Mouse (Mus musculus) adrenal gland, adult (tissue): ENCODE results near the gene Rfng.
"Not testable (repeated sequence)": the region's sequence is repeated elsewhere in the genome, so short reads cannot be mapped to it uniquely, and the experiment has no call there.

Experiments used
- DNase-seq, 2 experiments: peaks; one replicate each; pipeline ENCODE4 v3.0.0; 2022 to 2023; ENCODE audit warnings: low spot score in 1 of 2; ENCODE audit not compliant: inconsistent age in 2 of 2

The Rfng gene

DNA sequence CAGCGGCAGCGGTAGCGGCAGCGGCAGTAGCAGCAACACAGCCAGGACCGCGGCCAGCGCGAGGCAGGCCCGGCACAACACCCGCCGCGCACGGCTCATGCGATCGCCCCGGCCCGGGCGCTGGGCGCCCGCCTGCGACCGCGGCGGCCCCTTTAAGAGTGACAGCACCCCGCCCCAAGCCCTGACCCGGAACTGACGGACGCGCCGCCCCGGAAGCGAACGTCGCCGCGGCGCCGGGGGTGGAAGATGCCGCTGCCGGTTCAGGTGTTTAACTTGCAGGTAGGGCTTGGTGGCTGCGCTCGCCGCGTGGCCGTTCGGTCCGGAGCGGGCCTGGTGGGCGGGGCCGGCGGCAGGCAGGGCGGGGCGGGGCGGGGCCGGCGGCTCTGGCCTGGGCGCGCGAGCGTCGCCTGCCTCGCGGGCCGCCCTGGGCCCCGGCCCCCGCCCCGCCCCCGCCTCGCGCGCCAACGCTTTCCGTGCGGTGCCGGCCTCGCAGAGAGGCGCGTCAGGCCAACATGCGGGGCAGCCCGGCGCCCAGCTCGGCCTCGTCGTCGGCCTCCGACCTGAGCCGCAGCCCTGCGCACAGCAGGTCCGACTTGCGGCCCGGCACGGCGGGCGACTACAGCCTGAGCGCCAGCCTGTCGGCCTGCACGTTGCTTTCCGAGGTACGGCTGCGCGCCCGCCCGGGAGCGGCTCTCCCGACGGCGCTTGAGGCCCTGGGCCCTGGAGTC is at the start of gene Rfng, which contains the start of gene Gps1:
Gene Rfng, minus strand, starts transcription at position 144 of the 728 bp plus-strand sequence.
Gene Gps1, plus strand, starts transcription at position 209 of the 728 bp plus-strand sequence.
- DNase-seq, result peak; percentile 87 to 95

DNA sequence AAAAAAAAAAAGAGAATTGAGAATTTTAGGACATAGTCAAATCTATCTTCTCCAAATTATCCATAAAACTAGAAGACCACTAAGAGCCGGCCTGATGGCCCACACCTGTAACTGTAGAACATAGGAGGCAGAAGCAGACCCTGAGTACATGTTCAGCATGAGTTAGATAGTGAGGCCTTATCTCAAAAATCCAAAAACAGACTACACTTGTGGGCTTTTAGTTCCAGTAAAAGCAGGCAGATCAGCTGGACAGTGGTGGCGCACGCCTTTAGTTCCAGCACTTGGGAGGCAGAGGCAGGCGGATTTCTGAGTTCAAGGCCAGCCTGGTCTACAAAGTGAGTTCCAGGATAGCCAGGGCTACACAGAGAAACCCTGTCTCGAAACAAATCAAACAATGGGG is 49.0 kb upstream of the Rfng start:
- not testable (repeated sequence) for DNase-seq

- DNase-seq, result no peak
Observed at GRCm38 (mm10) chr11:120831659-120832440, 47.8 kb upstream of the Rfng start.

DNA sequence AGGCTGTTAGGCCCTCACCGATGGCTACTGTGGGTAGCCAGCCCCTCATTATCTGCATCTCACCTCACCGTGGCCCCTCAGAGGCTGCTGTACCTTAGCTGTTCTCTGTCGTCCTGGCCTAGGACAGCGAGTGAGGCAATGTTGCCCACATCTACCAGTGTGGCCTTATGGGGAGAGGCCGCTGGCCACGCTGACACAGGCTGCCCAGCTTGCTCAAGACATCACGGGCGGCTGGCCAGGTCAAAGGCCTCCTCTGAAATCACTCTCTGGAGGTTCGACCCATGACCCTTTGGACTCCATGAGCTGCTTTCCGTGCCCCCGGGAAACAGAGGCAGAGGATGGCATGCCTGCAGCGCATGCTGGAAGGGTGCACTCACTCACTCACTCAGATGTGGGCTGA is 46.7 kb upstream of the Rfng start:
- peak; percentile 17 to 75 for DNase-seq

- no peak for DNase-seq
Observed at GRCm38 (mm10) chr11:120829757-120830532, 45.9 kb upstream of the Rfng start.

DNA sequence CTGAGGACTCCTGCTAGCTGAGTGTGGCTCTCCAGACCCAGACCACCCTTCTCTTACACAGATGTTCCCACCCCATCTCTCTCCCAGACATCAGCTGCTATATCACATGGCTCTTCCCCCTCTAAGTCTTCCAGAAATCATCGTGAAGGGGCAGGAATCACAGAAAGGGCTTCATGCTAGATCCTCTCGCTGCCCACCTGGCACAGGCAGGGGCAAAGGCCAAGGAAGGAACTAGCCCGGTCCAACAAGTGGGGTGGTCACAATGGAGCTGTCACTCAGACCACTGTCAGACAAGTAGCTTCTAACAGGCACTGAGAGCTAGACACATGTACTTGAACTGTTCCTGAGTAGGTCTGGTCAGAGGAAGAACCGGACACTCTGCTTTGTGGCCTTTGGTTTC is 44.4 kb upstream of the Rfng start:
- DNase-seq, result no peak

DNA sequence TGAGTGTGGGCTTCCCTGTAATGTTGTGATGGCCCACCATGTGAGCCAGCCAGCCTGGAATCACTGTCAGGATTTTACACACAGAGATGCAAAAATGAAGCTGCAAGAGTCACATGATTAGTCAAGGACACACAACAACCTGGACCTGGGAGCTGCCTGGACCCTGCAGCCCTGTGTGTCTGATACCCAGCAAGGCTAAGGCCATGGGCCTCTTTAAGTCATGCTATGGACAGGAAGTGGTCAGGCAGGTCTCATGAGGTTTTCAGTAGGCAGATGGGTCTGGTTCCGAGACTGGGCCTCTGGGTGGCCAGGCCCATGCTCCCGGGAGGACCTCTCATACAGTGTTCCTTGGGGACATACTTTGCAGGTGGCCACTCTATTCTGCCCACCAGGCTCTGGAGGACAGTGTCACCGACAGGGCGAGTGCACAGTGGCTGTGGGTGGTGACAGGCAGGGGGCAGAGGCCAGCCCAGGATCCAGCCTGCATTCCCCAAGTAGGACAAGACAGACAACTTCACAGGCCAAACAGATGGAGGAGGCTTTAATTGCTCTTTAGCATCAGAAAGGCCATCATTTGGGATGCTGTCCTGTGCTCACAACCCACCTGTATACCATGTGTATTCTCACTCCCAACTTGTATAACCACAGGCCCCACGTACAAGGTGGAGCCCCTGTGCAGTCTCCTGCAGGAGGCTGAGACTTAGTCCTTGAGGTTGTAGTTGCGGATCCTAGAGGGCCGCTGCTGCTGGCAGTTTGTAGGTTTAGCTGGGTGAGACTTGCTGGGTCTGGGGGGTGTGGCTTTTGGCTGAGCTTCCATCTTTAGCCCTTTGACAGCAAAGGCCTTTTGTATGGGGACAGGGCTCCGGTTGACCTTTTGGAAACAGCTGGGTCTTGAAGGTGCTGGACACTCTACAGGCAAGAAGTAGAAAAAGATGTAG is 42.3 kb upstream of the Rfng start:
- peak in 1 of 2 experiments; percentile 46 for DNase-seq

DNA sequence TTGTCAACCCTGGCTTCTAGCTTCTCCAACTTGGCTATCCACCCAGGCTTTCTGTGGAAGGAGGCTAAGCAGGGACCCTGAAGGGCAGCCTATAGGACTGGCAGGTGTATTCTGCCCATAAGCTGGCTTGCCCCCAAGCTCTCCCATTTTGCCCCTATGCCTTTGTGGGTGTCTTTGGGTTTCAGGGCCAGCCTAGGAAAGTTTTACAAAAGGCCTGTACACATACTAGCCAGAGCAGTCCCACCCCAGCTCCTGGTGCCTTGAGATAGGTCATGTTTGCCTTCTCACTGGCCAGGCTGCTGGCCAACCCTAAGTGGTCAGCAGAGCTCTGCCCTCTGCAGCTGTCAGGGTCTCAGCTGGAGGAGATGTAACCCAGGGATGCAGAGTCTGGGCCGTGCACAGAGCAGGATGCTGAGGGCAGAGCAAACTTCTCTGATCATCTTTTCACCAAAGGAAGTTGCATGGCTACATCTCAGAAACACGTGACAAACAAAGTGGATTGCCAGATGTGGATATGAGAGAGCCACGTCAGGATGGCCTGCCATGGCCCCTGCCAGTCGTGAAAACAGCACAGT is 41.4 kb upstream of the Rfng start:
- DNase-seq, result peak in 1 of 2 experiments; percentile 59

- no peak for DNase-seq
Observed at GRCm38 (mm10) chr11:120824787-120825288, 40.8 kb upstream of the Rfng start.

GRCm38 (mm10) chr11:120823956-120824786 is 40.2 kb upstream of the Rfng start, which contains the start of gene Fasn:
Fasn (minus strand) TSS chr11:120824547.
- DNase-seq, result peak; percentile 98 to 99

DNA sequence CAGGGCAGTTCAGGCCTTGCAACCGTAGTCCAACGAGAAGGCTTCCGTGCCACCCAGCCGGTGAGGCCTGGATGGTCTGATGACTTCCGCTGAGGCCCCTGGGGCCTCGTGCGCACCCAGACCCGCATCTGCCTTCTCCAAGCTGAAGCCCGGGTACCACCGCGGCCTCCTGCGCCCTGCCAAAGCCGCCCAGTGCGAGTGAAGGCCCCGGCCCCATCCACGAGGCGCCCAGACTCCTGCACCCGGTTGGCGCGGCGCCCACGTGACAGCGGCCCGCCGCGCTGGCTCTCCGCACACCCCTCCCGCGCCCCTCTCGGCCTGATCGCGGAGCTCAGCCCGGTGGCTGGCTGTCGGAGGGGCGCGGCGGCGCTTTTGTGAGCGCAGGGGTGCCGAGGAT is 39.5 kb upstream of the Rfng start:
- DNase-seq, result no peak

DNA sequence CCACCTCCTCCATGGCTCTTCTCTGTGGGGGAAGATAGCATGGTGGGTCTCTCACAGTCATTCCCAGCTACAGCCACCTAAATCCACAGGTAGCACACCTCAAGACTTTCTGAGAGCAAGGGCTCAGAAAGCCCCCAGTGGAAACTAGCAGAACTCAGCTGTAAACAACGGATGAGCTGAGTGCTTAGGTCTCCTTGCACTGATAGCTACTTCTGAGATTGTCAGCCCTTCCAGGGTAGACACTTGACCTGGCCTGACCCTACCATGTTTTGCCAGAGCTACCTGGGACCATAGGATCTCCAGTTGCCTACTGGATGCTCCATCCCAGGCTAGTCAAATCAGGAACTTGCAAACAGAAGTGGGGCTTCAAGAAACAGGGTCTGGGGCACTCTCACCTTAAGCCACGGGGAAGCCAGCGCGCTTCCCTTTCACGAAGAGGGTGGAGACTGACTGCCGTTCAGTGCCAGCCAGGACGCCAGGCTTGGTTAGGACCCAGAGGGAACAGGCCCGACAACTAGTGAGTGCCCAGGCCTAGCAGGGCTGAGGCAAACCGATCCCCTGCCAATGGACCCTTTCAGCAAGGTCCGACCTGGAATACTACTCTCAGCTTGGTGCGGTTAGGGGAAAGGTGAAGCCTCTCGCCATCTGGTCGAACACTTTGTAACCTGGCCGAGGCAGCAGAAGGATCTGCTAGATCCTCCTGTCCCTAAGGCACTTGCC is 39.0 kb upstream of the Rfng start:
- DNase-seq, result peak; percentile 60 to 78

DNA sequence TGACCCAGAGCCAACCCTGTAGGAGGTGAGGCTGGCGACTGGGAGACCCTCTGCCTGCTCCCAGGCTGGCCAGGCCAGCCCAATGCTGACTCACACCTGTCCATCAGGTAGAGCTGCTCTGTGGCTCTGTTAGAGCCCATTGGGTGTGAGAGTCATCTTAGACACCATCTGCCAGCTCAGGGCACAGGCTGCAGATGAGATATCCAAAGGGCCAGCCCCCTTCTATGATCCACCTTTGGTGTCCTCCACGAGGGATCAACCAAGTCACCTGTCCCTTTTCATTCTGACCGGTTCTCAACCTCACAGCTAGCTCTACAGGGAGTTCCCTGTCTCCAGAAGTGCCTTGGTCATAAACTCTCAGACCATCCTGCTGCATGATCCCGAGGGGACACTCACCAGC is 38.3 kb upstream of the Rfng start:
- DNase-seq, result no peak

GRCm38 (mm10) chr11:120821076-120821922 is 37.3 kb upstream of the Rfng start:
- DNase-seq, result peak; percentile 43 to 52

GRCm38 (mm10) chr11:120820546-120820945 is 36.5 kb upstream of the Rfng start:
- no peak for DNase-seq

DNA sequence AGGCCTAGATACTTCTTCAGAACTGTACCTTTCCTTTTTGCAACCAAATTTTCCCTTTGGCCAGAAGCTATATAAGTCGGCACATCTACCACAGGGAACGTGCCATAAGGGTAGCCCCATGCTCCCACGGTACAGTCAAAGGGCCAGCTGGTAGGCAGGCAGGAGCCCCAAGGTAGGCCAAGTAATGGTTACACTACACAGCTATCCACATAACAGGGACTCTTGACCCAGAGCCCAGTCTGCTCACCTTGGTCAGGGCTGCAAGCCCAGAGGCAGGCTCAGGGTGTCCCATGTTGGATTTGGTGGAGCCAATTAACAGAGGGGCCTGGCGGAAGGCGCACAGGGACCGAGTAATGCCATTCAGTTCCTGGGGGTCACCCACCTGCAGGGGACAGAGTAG is 35.5 kb upstream of the Rfng start:
- DNase-seq, result no peak

DNA sequence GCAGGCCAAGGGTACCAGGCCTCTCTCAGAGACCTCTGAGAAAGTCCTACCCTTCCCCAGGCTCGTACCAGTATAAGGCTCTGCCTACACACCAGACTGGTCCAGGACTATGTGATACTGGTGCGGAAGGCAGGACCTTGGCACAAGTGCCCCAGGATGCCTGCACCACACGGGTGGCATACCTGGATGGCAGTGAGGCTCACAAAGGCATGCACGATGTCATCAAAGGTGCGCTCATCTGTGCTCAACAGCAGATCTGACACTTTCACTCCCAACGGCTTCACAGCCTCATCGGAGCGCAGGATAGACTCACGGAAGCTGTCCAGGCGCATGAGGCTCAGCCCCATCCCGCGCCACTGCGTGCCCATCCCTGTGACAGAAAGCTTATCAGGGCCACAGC is 34.2 kb upstream of the Rfng start:
- no peak for DNase-seq
